Mouse (Mus musculus) embryonic facial prominence, embryonic 12.5 days (tissue): ENCODE results near the gene Thap11. TPM values are rescaled to one million over a fixed set of nuclear protein-coding genes. Genes with fewer than 3 reads are reported as not detected.
"Not testable (repeated sequence)": the region's sequence is repeated elsewhere in the genome, so short reads cannot be mapped to it uniquely, and the experiment has no call there.

Source experiments
- ATAC-seq: fragments of 200-750 bp; cut with Nextera tagmentation; 2 replicates; pipeline ENCODE4 v1.8.0; 2017; ENCODE audit not compliant: insufficient number of reproducible peaks, insufficient read depth, low FRiP score, low TSS enrichment
- H3K27ac ChIP-seq: fragments of 300-500 bp; sonication (generic); 2 replicates; pipeline ENCODE4 v1.5.1; 2016; ENCODE audit warnings: mild to moderate bottlenecking
- H3K27me3 ChIP-seq: fragments of 300-500 bp; sonication (generic); 2 replicates; pipeline ENCODE4 v1.6.1; 2016; ENCODE audit warnings: mild to moderate bottlenecking, moderate library complexity
- H3K36me3 ChIP-seq: fragments of 300-500 bp; sonication (generic); 2 replicates; pipeline ENCODE4 v1.6.1; 2016; ENCODE audit warnings: mild to moderate bottlenecking
- H3K4me1 ChIP-seq: fragments of 300-500 bp; sonication (generic); 2 replicates; pipeline ENCODE4 v1.6.1; 2016
- H3K4me2 ChIP-seq: fragments of 300-500 bp; sonication (generic); replicated peaks from 2 replicates; pipeline ENCODE4 v1.6.1; 2016; ENCODE audit warnings: mild to moderate bottlenecking, moderate library complexity
- H3K4me3 ChIP-seq: fragments of 300-500 bp; sonication (generic); 2 replicates; pipeline ENCODE4 v1.5.1; 2016; ENCODE audit warnings: mild to moderate bottlenecking
- H3K9ac ChIP-seq: fragments of 300-500 bp; sonication (generic); 2 replicates; pipeline ENCODE4 v1.6.1; 2016; ENCODE audit warnings: mild to moderate bottlenecking, moderate library complexity
- H3K9me3 ChIP-seq: fragments of 300-500 bp; sonication (generic); 2 replicates; pipeline ENCODE4 v1.6.1; 2016; ENCODE audit warnings: mild to moderate bottlenecking, moderate library complexity
- WGBS: fragments of 180-500 bp; shearing (Covaris S2); methylation state at CpG from one replicate; pipeline ENCODE4 v1.1.7; 2016; 5-methylcytosine and 5-hydroxymethylcytosine counted together
- polyA plus RNA-seq: library from polyadenylated mRNA; unstranded; fragments of >200 nt; fragmentation: Nextera tagmentation; extraction: Ambion mirVana; gene quantifications from 2 replicates; pipeline ENCODE4 v1.2.1, GENCODE M21; 2016

Thap11 gene
- polyA plus RNA-seq, 1 experiment from 2014 or later = 84.6 TPM

- no peak for ATAC-seq
- Histone ChIP-seq H3K36me3 (peaks cover 45% of the 10 kb centered on the region), H3K4me3 (peak overlapping the region; percentile 91), H3K9me3 (no peaks in the 10 kb centered on the region), H3K9ac (peak overlapping the region; percentile 91), H3K4me2 (peak overlapping the region; percentile 88), H3K27me3 (no peaks in the 10 kb centered on the region), H3K27ac (no peak overlapping the region), H3K4me1 (peaks cover 12% of the 10 kb centered on the region)
- 85% methylated on average over 4 of the region's 4 CpGs for WGBS
These were observed 29.4 kb upstream of the Thap11 start for GRCm38 (mm10) chr8:105825506-105825905.

GRCm38 (mm10) chr8:105826379-105826778, 28.6 kb upstream of the Thap11 start:
- H3K27ac ChIP-seq = peak overlapping the region; percentile 61; the same call in 1 of the 2 replicates
- peak overlapping the region; percentile 91 for H3K9ac ChIP-seq
- H3K36me3 ChIP-seq = peaks cover 36% of the 10 kb centered on the region
- peak overlapping the region; percentile 91 for H3K4me3 ChIP-seq
- peak overlapping the region; percentile 88 for H3K4me2 ChIP-seq
- no peaks in the 10 kb centered on the region for H3K27me3 ChIP-seq
- ATAC-seq = no peak
- WGBS = 6% methylated on average over 4 of the region's 4 CpGs
- no peaks in the 10 kb centered on the region for H3K9me3 ChIP-seq
- H3K4me1 ChIP-seq = peaks cover 12% of the 10 kb centered on the region

- peak within 1 kb of the TSS; percentile 88 for H3K4me2 ChIP-seq
- WGBS = under 1% methylated on average over 52 of the region's 52 CpGs
- ATAC-seq = peak; percentile 99
- H3K9me3 ChIP-seq = no peaks in the 10 kb centered on the region
- H3K4me3 ChIP-seq = peak within 1 kb of the TSS; percentile 91
- peaks cover 12% of the 10 kb centered on the region for H3K4me1 ChIP-seq
- peaks cover 28% of the 10 kb centered on the region for H3K36me3 ChIP-seq
- peak within 1 kb of the TSS; percentile 91 for H3K9ac ChIP-seq
- H3K27ac ChIP-seq = peak within 1 kb of the TSS; percentile 61
- H3K27me3 ChIP-seq = no peaks in the 10 kb centered on the region
These were observed 27.8 kb upstream of the Thap11 start, which contains the start of the genes Ranbp10 and Tsnaxip1 for GRCm38 (mm10) chr8:105826861-105827848. Gene Ranbp10, minus strand, starts transcription at chr8:105827350. Gene Tsnaxip1, plus strand, starts transcription at chr8:105827731.

GRCm38 (mm10) chr8:105833740-105834139, 21.2 kb upstream of the Thap11 start:
- not testable (repeated sequence) for H3K36me3 ChIP-seq, ATAC-seq, H3K4me3 ChIP-seq, H3K9me3 ChIP-seq, H3K4me1 ChIP-seq, H3K27ac ChIP-seq, H3K27me3 ChIP-seq, H3K4me2 ChIP-seq, H3K9ac ChIP-seq
- WGBS = 80% methylated on average over 2 of the region's 2 CpGs

- no peak overlapping the region for H3K4me2 ChIP-seq
- no peaks in the 10 kb centered on the region for H3K9me3 ChIP-seq
- no peak overlapping the region for H3K9ac ChIP-seq
- H3K27ac ChIP-seq = no peak overlapping the region
- no peaks in the 10 kb centered on the region for H3K27me3 ChIP-seq
- 28% methylated on average over 11 of the region's 11 CpGs for WGBS
- no peak for ATAC-seq
- H3K36me3 ChIP-seq = no peaks in the 10 kb centered on the region
- no peak overlapping the region for H3K4me3 ChIP-seq
- no peaks in the 10 kb centered on the region for H3K4me1 ChIP-seq
These were observed 19.6 kb upstream of the Thap11 start for GRCm38 (mm10) chr8:105835318-105835717.

- ATAC-seq = no peak
- H3K9ac ChIP-seq = no peak overlapping the region
- no peak overlapping the region for H3K4me3 ChIP-seq
- no peaks in the 10 kb centered on the region for H3K4me1 ChIP-seq
- H3K27me3 ChIP-seq = no peaks in the 10 kb centered on the region
- H3K4me2 ChIP-seq = no peak overlapping the region
- peaks cover 9% of the 10 kb centered on the region; the same call in 1 of the 2 replicates for H3K36me3 ChIP-seq
- 80% methylated on average over 6 of the region's 6 CpGs for WGBS
- no peak overlapping the region for H3K27ac ChIP-seq
- H3K9me3 ChIP-seq = no peaks in the 10 kb centered on the region
These were observed 17.9 kb upstream of the Thap11 start for GRCm38 (mm10) chr8:105836991-105837390.

- Histone ChIP-seq H3K27ac (no peak overlapping the region), H3K27me3 (no peaks in the 10 kb centered on the region)
- 84% methylated on average over 5 of the region's 5 CpGs for WGBS
These were observed 15.7 kb upstream of the Thap11 start for GRCm38 (mm10) chr8:105839209-105839608.

GRCm38 (mm10) chr8:105846678-105847077, 8.3 kb upstream of the Thap11 start:
- no peak overlapping the region for H3K4me3 ChIP-seq
- WGBS = 88% methylated on average over 11 of the region's 11 CpGs
- peaks cover 60% of the 10 kb centered on the region for H3K36me3 ChIP-seq
- peaks cover 7% of the 10 kb centered on the region for H3K4me1 ChIP-seq
- no peaks in the 10 kb centered on the region for H3K27me3 ChIP-seq
- H3K9me3 ChIP-seq = no peaks in the 10 kb centered on the region
- no peak overlapping the region for H3K27ac ChIP-seq
- no peak for ATAC-seq
- H3K4me2 ChIP-seq = no peak overlapping the region
- H3K9ac ChIP-seq = no peak overlapping the region

More at GRCm38 (mm10) chr8:105839209-105839608, 15.7 kb upstream of the Thap11 start:
- H3K4me2 ChIP-seq = no peak overlapping the region
- no peak overlapping the region for H3K4me3 ChIP-seq
- no peak for ATAC-seq
- H3K9me3 ChIP-seq = no peaks in the 10 kb centered on the region
- no peaks in the 10 kb centered on the region for H3K4me1 ChIP-seq
- H3K9ac ChIP-seq = no peak overlapping the region
- peaks cover 17% of the 10 kb centered on the region for H3K36me3 ChIP-seq

GRCm38 (mm10) chr8:105850014-105850413, 4.9 kb upstream of the Thap11 start:
- H3K4me2 ChIP-seq = peak overlapping the region; percentile 42; the same call in 1 of the 2 replicates
- WGBS = 80% methylated on average over 4 of the region's 4 CpGs
- ATAC-seq = no peak

GRCm38 (mm10) chr8:105850611-105851010, 4.3 kb upstream of the Thap11 start:
- ATAC-seq = no peak
- Histone ChIP-seq H3K27ac (no peak overlapping the region), H3K36me3 (peaks cover 36% of the 10 kb centered on the region), H3K9me3 (no peaks in the 10 kb centered on the region), H3K9ac (no peak overlapping the region), H3K27me3 (no peaks in the 10 kb centered on the region), H3K4me1 (peaks cover 7% of the 10 kb centered on the region), H3K4me3 (0 out of 2 replicates have a peak overlapping the region, but pooled peaks have one; percentile 9), H3K4me2 (peak overlapping the region; percentile 42)
- WGBS = 75% methylated on average over 7 of the region's 7 CpGs

More at GRCm38 (mm10) chr8:105850014-105850413, 4.9 kb upstream of the Thap11 start:
- Histone ChIP-seq H3K9me3 (no peaks in the 10 kb centered on the region), H3K27me3 (no peaks in the 10 kb centered on the region), H3K4me1 (peaks cover 7% of the 10 kb centered on the region), H3K27ac (no peak overlapping the region), H3K9ac (no peak overlapping the region), H3K4me3 (no peak overlapping the region), H3K36me3 (peaks cover 42% of the 10 kb centered on the region)

- WGBS = under 1% methylated on average over 34 of the region's 34 CpGs
- Histone ChIP-seq H3K4me3 (peak overlapping the region; percentile 79), H3K9me3 (no peaks in the 10 kb centered on the region), H3K4me2 (peak overlapping the region; percentile 68), H3K27me3 (no peaks in the 10 kb centered on the region), H3K4me1 (peaks cover 17% of the 10 kb centered on the region), H3K27ac (peak overlapping the region; percentile 78), H3K9ac (peak overlapping the region; percentile 80), H3K36me3 (peaks cover 26% of the 10 kb centered on the region)
- ATAC-seq = peak; percentile 83
These were observed 3.2 kb upstream of the Thap11 start for GRCm38 (mm10) chr8:105851651-105852143.
